Mouse (Mus musculus) heart, postnatal 0 days (tissue): ENCODE results near the gene Gpr182. TPM values are rescaled to one million over a fixed set of nuclear protein-coding genes. Genes with fewer than 3 reads are reported as not detected.

ENCODE experiments used
- ATAC-seq: fragments of 200-750 bp; cut with Nextera tagmentation; 2 replicates; pipeline ENCODE4 v1.8.0; 2017; ENCODE audit warnings: low read depth, moderate number of reproducible peaks, moderate library complexity; ENCODE audit not compliant: insufficient read depth
- DNase-seq: peaks from one replicate; pipeline ENCODE4 v3.0.0-alpha.2; 2016; ENCODE audit warnings: low spot score
- H3K27ac ChIP-seq: fragments of 300-500 bp; sonication (generic); 2 replicates; pipeline ENCODE4 v1.5.1; 2014; ENCODE audit warnings: low read depth, mild to moderate bottlenecking
- H3K27me3 ChIP-seq: fragments of 300-500 bp; sonication (generic); 2 replicates; pipeline ENCODE4 v1.6.1; 2014; ENCODE audit warnings: low read length, mixed read lengths; ENCODE audit not compliant: control insufficient read depth, insufficient read depth
- H3K36me3 ChIP-seq: fragments of 300-500 bp; sonication (generic); replicated peaks from 2 replicates; pipeline ENCODE4 v1.6.1; 2014; ENCODE audit warnings: low read length, mixed read lengths; ENCODE audit not compliant: control insufficient read depth, insufficient read depth
- H3K4me1 ChIP-seq: fragments of 300-500 bp; sonication (generic); 2 replicates; pipeline ENCODE4 v1.6.1; 2014; ENCODE audit warnings: antibody characterized with exemption; ENCODE audit not compliant: control insufficient read depth, insufficient read depth
- H3K4me2 ChIP-seq: fragments of 300-500 bp; sonication (generic); 2 replicates; pipeline ENCODE4 v1.6.1; 2014; ENCODE audit warnings: low read depth, mild to moderate bottlenecking, low read length, moderate library complexity
- H3K4me3 ChIP-seq: fragments of 300-500 bp; sonication (generic); 2 replicates; pipeline ENCODE4 v1.5.1; 2014; ENCODE audit warnings: low read depth, low read length
- H3K9ac ChIP-seq: fragments of 300-500 bp; sonication (generic); replicated peaks from 2 replicates; pipeline ENCODE4 v1.6.1; 2014; ENCODE audit warnings: low read depth, low read length, mixed read lengths
- H3K9me3 ChIP-seq: fragments of 300-500 bp; sonication (generic); replicated peaks from 2 replicates; pipeline ENCODE4 v1.6.1; 2016; ENCODE audit warnings: low read length; ENCODE audit not compliant: control insufficient read depth
- CTCF ChIP-seq: IDR thresholded peaks from 2 replicates; pipeline ENCODE4 v1.5.1; 2016; ENCODE audit warnings: antibody characterized with exemption, control low read depth, low read depth
- EP300 ChIP-seq: IDR thresholded peaks from 2 replicates; pipeline ENCODE4 v1.6.1; 2016; ENCODE audit warnings: antibody characterized with exemption, low read depth
- WGBS: fragments of 180-500 bp; shearing (Covaris S2); extraction: QIAGEN DNeasy Blood & Tissue Kit; methylation state at CpG from one replicate; pipeline ENCODE4 v1.1.7; 2014; 5-methylcytosine and 5-hydroxymethylcytosine counted together
- polyA plus RNA-seq: library from polyadenylated mRNA; unstranded; fragments of >200 nt; fragmentation: Nextera tagmentation; extraction: Ambion mirVana; gene quantifications from 2 replicates; pipeline ENCODE4 v1.2.1, GENCODE M21; 2015
- total RNA-seq: library from RNA; depleted of rRNA; stranded (reverse); fragments of >200 nt; gene quantifications from 2 replicates; pipeline ENCODE4 v1.2.3, GENCODE M21; 2014; ENCODE audit warnings: low replicate concordance

Gene Gpr182
- total and polyA plus RNA-seq, 2 experiments from 2014 or later: 9.9 to 13.6 TPM

- peaks cover 9% of the 10 kb centered on the region for H3K4me1 ChIP-seq
- DNase-seq: no peak
- H3K9me3 ChIP-seq: no peaks in the 10 kb centered on the region
- peaks cover 7% of the 10 kb centered on the region; the same call in 1 of the 2 replicates for H3K36me3 ChIP-seq
- no peak for ATAC-seq
- no peak overlapping the region for H3K27ac ChIP-seq
- no peak overlapping the region for H3K9ac ChIP-seq
- TF ChIP-seq EP300 (no peak), CTCF (no peak)
- no peaks in the 10 kb centered on the region for H3K27me3 ChIP-seq
- H3K4me2 ChIP-seq: no peak overlapping the region
- no peak overlapping the region for H3K4me3 ChIP-seq
- 41% methylated on average over 4 of the region's 4 CpGs for WGBS
These were observed 14.6 kb downstream of the Gpr182 start for GRCm38 (mm10) chr10:127736916-127737315.

GRCm38 (mm10) chr10:127736266-127736665, 15.3 kb downstream of the Gpr182 start:
- no peak overlapping the region for H3K4me3 ChIP-seq

GRCm38 (mm10) chr10:127734434-127734833, 17.1 kb downstream of the Gpr182 start:
- DNase-seq: peak; percentile 48
- no peaks in the 10 kb centered on the region for H3K36me3 ChIP-seq
- H3K4me3 ChIP-seq: no peak overlapping the region
- TF ChIP-seq CTCF: peak; percentile 73
- no peak for TF ChIP-seq EP300
- no peak; the same call in 1 of the 2 replicates for ATAC-seq
- 25% methylated on average over 5 of the region's 5 CpGs for WGBS
- H3K9ac ChIP-seq: no peak overlapping the region
- no peak overlapping the region for H3K27ac ChIP-seq
- no peaks in the 10 kb centered on the region for H3K27me3 ChIP-seq
- no peak overlapping the region for H3K4me2 ChIP-seq
- H3K9me3 ChIP-seq: no peaks in the 10 kb centered on the region
- H3K4me1 ChIP-seq: no peaks in the 10 kb centered on the region

More at GRCm38 (mm10) chr10:127736266-127736665, 15.3 kb downstream of the Gpr182 start:
- Histone ChIP-seq H3K4me2 (no peak overlapping the region), H3K27ac (no peak overlapping the region), H3K9me3 (no peaks in the 10 kb centered on the region), H3K4me1 (peaks cover 9% of the 10 kb centered on the region), H3K36me3 (peaks cover under 1% of the 10 kb centered on the region; the same call in 1 of the 2 replicates), H3K27me3 (no peaks in the 10 kb centered on the region), H3K9ac (no peak overlapping the region)
- no peak for TF ChIP-seq EP300
- no peak for TF ChIP-seq CTCF
- no peak for ATAC-seq
- WGBS: 69% methylated on average over 2 of the region's 2 CpGs
- no peak for DNase-seq

GRCm38 (mm10) chr10:127731397-127731796, 20.1 kb downstream of the Gpr182 start:
- no peaks in the 10 kb centered on the region for H3K9me3 ChIP-seq

GRCm38 (mm10) chr10:127730933-127731310, 20.6 kb downstream of the Gpr182 start:
- no peak overlapping the region for H3K4me2 ChIP-seq
- no peak for ATAC-seq
- no peaks in the 10 kb centered on the region for H3K9me3 ChIP-seq
- H3K27me3 ChIP-seq: 0 out of 2 replicates have a peak, but pooled peaks cover 13% of the 10 kb centered on the region
- H3K36me3 ChIP-seq: no peaks in the 10 kb centered on the region
- H3K27ac ChIP-seq: no peak overlapping the region
- TF ChIP-seq CTCF: no peak
- TF ChIP-seq EP300: no peak
- no peak overlapping the region for H3K9ac ChIP-seq
- DNase-seq: no peak
- no peaks in the 10 kb centered on the region for H3K4me1 ChIP-seq
- H3K4me3 ChIP-seq: no peak overlapping the region
- 52% methylated on average over 9 of the region's 9 CpGs for WGBS

More at GRCm38 (mm10) chr10:127731397-127731796, 20.1 kb downstream of the Gpr182 start:
- H3K4me1 ChIP-seq: no peaks in the 10 kb centered on the region
- WGBS: 34% methylated on average over 5 of the region's 5 CpGs
- DNase-seq: no peak
- H3K27ac ChIP-seq: no peak overlapping the region
- 0 out of 2 replicates have a peak, but pooled peaks cover 12% of the 10 kb centered on the region for H3K27me3 ChIP-seq
- TF ChIP-seq EP300 (no peak), CTCF (no peak)
- no peak overlapping the region for H3K4me3 ChIP-seq
- no peak overlapping the region for H3K4me2 ChIP-seq
- no peak for ATAC-seq
- no peaks in the 10 kb centered on the region for H3K36me3 ChIP-seq
- no peak overlapping the region for H3K9ac ChIP-seq
